Mouse (Mus musculus) kidney, embryonic 16.5 days (tissue): ENCODE measurements around the gene Uts2b. TPM values are rescaled to one million over a fixed set of nuclear protein-coding genes. Genes with fewer than 3 reads are reported as not detected.
"Not testable (repeated sequence)": the region's sequence is repeated elsewhere in the genome, so short reads cannot be mapped to it uniquely, and the experiment has no call there.

ENCODE experiments used
- ATAC-seq: fragments of 200-750 bp; cut with Nextera tagmentation; 2 replicates; pipeline ENCODE4 v1.8.0; 2017; ENCODE audit warnings: moderate TSS enrichment; ENCODE audit not compliant: low FRiP score, low TSS enrichment
- H3K27ac ChIP-seq: fragments of 300-500 bp; sonication (generic); 2 replicates; pipeline ENCODE4 v1.5.1; 2014; ENCODE audit warnings: low read length
- H3K27me3 ChIP-seq: fragments of 300-500 bp; sonication (generic); 2 replicates; pipeline ENCODE4 v1.6.1; 2014; ENCODE audit warnings: low read length, control low read depth, mixed read lengths; ENCODE audit not compliant: insufficient read depth
- H3K36me3 ChIP-seq: fragments of 300-500 bp; sonication (generic); 2 replicates; pipeline ENCODE4 v1.6.1; 2014; ENCODE audit warnings: low read length, control low read depth, mixed read lengths; ENCODE audit not compliant: insufficient read depth
- H3K4me1 ChIP-seq: fragments of 300-500 bp; sonication (generic); 2 replicates; pipeline ENCODE4 v1.6.1; 2014; ENCODE audit warnings: low read length, control low read depth, mixed read lengths; ENCODE audit not compliant: insufficient read depth
- H3K4me2 ChIP-seq: fragments of 300-500 bp; sonication (generic); replicated peaks from 2 replicates; pipeline ENCODE4 v1.6.1; 2014; ENCODE audit warnings: low read depth, low read length
- H3K4me3 ChIP-seq: fragments of 300-500 bp; sonication (generic); 2 replicates; pipeline ENCODE4 v1.5.1; 2014; ENCODE audit warnings: mild to moderate bottlenecking, low read length
- H3K9ac ChIP-seq: fragments of 300-500 bp; sonication (generic); replicated peaks from 2 replicates; pipeline ENCODE4 v1.6.1; 2014; ENCODE audit warnings: low read length
- H3K9me3 ChIP-seq: fragments of 300-500 bp; sonication (generic); 2 replicates; pipeline ENCODE4 v1.6.1; 2016; ENCODE audit warnings: low read length, control low read depth
- WGBS: fragments of 180-500 bp; shearing (Covaris S2); extraction: QIAGEN DNeasy Blood & Tissue Kit; methylation state at CpG from one replicate; pipeline ENCODE4 v1.1.7; 2014; 5-methylcytosine and 5-hydroxymethylcytosine counted together
- polyA plus RNA-seq: library from polyadenylated mRNA; unstranded; fragments of >200 nt; fragmentation: Nextera tagmentation; extraction: Ambion mirVana; gene quantifications from 2 replicates; pipeline ENCODE4 v1.2.1, GENCODE M21; 2015

Gene Uts2b
- polyA plus RNA-seq, 1 experiment from 2014 or later, result not detected

DNA sequence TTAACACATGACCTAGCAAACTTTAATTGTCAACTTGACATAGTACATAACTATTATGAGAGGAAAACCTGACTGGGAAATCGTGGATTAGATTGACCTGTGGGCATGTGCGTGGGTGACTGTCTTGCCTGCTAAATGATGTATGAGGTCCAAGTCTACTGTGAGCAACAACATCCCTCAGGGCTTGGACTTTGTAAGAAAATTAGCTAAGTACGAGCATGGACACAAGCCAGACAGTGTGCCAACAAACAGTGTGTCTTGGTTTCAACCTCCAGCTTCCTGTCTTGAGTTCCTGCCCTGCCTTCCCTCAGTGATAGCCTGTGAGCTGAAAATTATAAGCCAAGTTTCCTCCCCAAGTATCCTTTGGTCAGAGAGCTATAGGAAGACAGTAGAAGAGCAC, 22.5 kb downstream of the Uts2b start:
- no peak overlapping the region for H3K27ac ChIP-seq
- no peaks in the 10 kb centered on the region for H3K36me3 ChIP-seq
- H3K4me3 ChIP-seq, result no peak overlapping the region
- no peak overlapping the region for H3K9ac ChIP-seq
- no peak for ATAC-seq
- no peak overlapping the region for H3K4me2 ChIP-seq
- H3K4me1 ChIP-seq, result no peaks in the 10 kb centered on the region
- no peaks in the 10 kb centered on the region for H3K27me3 ChIP-seq
- H3K9me3 ChIP-seq, result no peaks in the 10 kb centered on the region
- 60% methylated on average over 3 of the region's 3 CpGs for WGBS

DNA sequence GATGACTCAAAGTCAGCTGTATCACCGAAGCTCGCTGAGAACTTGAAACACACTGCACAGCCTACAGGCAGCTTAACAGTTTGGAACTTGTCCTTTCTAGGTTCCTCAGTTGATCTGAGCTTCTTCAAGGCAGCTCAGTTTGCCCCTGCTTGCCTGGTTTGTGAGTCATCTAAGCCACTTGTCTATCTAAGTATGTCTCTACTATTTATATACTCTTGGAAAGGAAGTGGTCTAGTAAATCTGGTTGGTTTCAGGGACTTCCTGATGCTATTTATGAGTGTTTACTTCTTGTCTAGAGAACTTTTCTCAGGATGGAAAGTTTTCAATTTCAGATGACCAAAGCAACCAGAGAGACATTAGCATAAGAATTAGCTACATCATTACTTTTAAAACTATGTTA, 43.6 kb downstream of the Uts2b start:
- no peak overlapping the region for H3K4me3 ChIP-seq
- H3K4me1 ChIP-seq, result no peaks in the 10 kb centered on the region
- ATAC-seq, result no peak
- H3K4me2 ChIP-seq, result no peak overlapping the region
- H3K27me3 ChIP-seq, result no peaks in the 10 kb centered on the region
- no peak overlapping the region for H3K27ac ChIP-seq
- H3K36me3 ChIP-seq, result no peaks in the 10 kb centered on the region
- no peaks in the 10 kb centered on the region for H3K9me3 ChIP-seq
- no peak overlapping the region for H3K9ac ChIP-seq
- WGBS, result 95% methylated on average over 2 of the region's 2 CpGs

DNA sequence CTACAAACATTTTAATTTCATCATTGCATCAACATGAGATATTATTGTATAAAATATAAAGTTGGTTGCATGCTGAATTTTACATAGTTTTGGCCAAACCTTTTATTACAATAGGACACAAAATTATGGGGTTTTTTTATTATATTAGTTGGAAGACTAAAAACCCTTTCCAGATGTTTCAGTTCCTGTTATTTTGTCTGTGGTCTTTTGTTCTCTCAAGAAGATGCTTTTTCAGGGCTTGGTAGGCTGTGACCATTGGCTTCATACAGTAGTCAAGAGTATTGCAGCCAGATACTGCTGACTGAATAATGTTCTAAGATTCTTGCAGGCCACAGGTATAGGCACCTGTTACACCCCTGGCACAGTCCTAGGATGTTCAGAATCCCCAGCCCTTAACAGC, 48.0 kb downstream of the Uts2b start:
- Histone ChIP-seq H3K4me2 (no peak overlapping the region), H3K4me3 (no peak overlapping the region), H3K4me1 (no peaks in the 10 kb centered on the region), H3K36me3 (no peaks in the 10 kb centered on the region), H3K27me3 (no peaks in the 10 kb centered on the region), H3K9ac (no peak overlapping the region), H3K27ac (no peak overlapping the region), H3K9me3 (no peaks in the 10 kb centered on the region)
- ATAC-seq, result no peak

DNA sequence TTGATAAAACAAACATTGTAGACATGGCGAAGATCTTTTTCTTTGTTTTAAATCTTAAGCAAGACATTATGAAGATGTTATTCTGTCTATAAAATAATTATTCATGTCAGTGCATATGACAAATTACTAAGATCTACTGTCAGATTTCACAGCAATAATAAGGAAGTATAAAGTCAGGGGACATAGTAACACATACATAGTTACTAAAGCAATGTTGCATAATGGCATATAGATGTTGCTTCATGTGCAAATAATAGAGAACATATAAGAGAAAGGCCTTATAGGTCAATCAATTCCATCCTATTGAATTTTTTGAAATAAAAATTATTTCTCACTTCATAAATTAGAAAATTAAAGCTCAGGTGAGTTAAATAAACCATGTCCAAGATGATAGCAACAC, 50.9 kb downstream of the Uts2b start:
- Histone ChIP-seq H3K27me3 (no peaks in the 10 kb centered on the region), H3K4me3 (no peak overlapping the region), H3K36me3 (no peaks in the 10 kb centered on the region), H3K4me2 (no peak overlapping the region), H3K9me3 (no peaks in the 10 kb centered on the region), H3K27ac (no peak overlapping the region), H3K4me1 (no peaks in the 10 kb centered on the region), H3K9ac (no peak overlapping the region)
- 75% methylated on average over 1 of the region's 1 CpGs for WGBS
- ATAC-seq, result no peak

DNA sequence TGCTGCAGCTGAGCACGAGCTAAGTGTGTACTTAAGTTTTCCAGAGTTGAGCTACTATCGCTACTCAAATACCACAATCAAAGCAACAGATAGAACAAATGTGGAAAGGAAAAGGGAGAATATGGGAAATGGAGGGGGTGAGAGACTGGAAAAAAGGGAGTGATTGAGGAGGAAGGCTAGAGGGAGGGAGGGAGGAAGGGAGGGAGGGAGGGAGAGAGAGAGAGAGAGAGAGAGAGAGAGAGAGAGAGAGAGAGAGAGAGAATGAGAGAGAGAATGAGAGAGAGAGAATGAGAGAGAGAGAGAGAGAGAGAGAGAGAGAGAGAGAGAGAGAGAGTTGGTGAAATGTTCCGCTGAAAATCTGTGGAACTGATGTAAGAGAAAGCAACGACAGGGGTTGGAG, 62.9 kb downstream of the Uts2b start, which contains the start of gene Ostn:
TSS of gene Ostn (plus strand) at position 301 of the 400 bp plus-strand sequence.
- not testable (repeated sequence) for H3K9me3 ChIP-seq, ATAC-seq, H3K27ac ChIP-seq, H3K4me3 ChIP-seq, H3K4me1 ChIP-seq, H3K27me3 ChIP-seq, H3K9ac ChIP-seq, H3K4me2 ChIP-seq, H3K36me3 ChIP-seq
- 63% methylated on average over 4 of the region's 4 CpGs for whole genome bisulfite sequencing

Other genes with a start within 250 kb of the Uts2b start
- gene Ostn, start 62.8 kb downstream of the Uts2b start, polyA plus RNA-seq, result 0.11 TPM in 1 of 2 replicates, not detected in the other
- gene Ccdc50, start 18.6 kb upstream of the Uts2b start, polyA plus RNA-seq, result 44.9 and 51.7 TPM in 2 replicates